Mouse (Mus musculus) layer of hippocampus, adult 11-12 months (tissue): ENCODE measurements around the gene Pagr1b.

Source experiments
- DNase-seq: peaks from one replicate; pipeline ENCODE4 v3.0.0; 2022; ENCODE audit warnings: low spot score

The Pagr1b gene

GRCm38 (mm10) chr7:126996449-126996848 is 19.8 kb downstream of the Pagr1b start:
- no peak for DNase-seq

GRCm38 (mm10) chr7:126988816-126989215 is 27.5 kb downstream of the Pagr1b start:
- no peak for DNase-seq

DNA sequence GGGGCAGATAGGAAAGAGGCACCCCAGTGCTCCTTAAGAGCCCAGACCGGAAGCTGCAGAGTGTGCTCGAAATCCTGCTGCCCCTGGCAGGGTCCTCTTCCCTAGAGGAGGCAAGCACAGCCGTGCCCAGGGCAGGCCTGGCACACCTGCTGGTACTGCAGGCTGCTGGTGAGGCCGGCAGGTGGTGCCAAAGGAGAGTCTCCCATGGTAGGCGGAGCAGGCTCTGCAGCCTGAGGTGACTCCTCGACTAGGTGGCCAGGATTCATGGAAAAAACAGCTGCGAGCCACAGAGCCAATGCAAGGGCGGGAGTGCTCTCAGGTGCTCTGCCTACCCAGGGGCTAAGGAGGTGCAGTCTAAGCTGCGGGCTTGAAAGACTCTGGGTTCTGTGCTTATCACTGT is 30.0 kb downstream of the Pagr1b start:
- DNase-seq, result peak; percentile 44

DNA sequence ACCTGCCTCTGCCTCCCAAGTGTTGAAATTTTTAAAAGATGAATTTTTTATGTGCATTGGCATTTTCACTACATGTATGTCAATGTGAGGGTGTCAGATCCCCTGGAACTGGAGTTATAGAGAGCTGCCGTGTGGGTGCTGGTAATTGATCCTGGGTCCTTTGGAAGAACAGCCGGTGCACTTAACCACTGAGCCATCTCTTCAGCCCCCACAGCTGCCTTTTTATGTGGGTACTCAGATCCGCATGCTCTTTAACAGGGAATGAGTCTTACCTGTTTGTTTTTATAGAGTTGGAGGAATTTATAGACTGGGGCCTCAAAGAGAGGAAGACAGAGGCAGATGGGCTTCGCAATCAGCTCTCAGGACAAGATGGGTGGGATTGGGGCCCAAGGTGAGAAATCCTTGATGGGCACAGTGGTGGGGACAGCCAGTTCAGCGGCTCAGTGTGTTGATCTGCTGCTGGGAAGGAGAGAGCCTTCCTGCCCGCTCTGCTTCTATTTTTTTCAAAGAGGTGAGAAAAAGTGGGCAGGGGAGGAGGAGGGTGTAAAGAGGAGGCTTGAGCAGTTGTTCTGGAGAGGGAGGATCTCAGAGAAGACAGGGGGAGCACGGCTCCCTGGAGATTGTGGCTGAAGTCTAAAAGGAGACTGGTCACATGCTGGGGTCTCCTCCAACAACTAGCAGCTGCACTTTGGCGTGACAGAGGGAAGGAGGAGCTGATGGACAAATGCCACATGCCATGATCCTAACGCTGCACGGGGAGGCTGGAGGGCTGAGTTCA is 31.4 kb downstream of the Pagr1b start:
- DNase-seq, result no peak

GRCm38 (mm10) chr7:126983113-126983512 is 33.2 kb downstream of the Pagr1b start:
- no peak for DNase-seq

GRCm38 (mm10) chr7:126982054-126982453 is 34.2 kb downstream of the Pagr1b start:
- no peak for DNase-seq

DNA sequence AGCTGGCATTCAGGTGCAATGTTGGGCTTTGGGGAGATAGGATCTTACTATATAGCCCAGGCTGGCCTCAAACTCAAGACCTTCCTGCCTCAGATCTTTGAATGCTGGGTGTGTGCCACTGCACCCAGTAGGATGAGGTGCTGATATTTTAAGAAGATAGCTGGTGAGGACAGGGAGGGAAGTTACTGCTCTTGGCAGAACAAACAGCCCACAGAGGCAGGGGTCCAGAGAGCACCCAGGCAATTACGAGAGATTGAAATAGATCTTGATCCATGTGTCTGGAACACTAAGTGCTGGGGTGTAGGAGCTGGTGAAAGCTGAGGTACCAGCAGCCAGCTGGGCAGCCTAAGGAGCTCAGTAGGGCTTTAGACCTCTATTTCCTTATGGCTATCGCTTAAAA is 34.7 kb downstream of the Pagr1b start:
- DNase-seq, result no peak

DNA sequence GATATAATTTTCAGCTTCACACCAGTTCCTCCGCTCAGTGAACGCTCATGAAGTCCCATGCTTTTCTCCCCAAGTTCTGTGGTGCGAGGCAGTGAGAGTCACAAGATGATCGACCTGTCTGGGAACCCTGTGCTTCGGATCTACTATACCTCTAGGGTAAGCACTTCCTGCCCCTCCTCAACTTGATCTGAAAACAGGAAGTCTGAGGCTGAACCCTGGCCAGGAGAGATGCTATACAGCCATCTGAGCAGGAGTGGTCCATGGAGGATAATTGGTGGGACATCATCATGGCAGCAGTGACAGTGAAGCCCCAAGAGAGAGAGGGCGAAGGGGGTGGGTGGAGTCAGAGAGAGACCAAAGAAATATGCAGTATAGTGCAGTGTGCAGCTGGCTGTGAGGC is 37.4 kb downstream of the Pagr1b start:
- DNase-seq, result no peak

- DNase-seq, result no peak
Measured at GRCm38 (mm10) chr7:126976878-126977459, 39.3 kb downstream of the Pagr1b start.

DNA sequence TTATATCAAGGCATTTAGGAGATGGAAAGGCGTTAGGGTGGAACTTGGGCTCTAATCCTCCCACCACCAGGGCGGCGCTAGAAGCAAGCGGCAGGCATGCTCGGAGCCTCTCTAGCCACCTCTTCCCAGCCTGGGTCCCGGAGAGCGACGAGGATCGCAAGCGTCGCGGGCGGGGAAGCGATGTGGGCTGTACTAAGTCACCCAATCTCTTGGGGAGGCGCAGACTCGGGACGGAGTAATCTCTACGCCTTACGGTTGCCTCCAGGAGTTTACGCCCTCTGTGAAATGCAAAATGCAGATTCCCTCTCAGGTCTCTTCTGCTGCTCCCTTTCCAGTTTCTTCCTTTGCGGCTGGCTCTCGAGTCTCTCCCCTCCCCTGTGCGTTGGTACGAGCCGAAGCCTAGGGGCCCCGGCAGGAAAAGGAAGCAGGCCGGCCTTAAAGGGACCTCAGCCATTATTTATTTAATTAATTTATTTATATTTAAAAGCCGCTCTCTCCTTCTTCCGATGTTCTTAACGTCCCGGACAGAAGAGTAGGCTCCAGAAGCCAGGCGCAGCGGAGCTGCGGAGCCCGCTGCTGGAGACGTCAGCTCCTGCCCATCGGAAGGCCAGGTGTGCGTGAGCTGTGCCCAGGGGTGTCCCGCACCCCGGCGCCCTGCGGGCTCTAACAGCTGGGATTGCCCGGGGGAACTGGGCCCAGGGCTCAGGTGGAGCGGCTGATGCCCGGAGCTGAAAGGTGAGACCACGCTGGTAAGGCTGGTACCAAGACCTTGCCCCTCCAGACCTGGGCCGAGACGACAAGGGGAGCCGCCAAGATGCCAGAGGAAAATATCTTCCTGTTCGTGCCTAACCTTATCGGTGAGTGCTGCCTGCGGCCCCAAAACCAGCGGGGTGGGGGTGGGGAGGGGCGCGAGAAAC is 40.1 kb downstream of the Pagr1b start, which contains the start of gene Cdiptos:
Cdiptos (minus strand) TSS at position 149 of the 917 bp plus-strand sequence.
- DNase-seq, result peak; percentile 96

- DNase-seq, result no peak
Measured at GRCm38 (mm10) chr7:126975893-126975949, 40.6 kb downstream of the Pagr1b start, which contains the start of gene Cdipt. Cdipt (plus strand) TSS chr7:126975914.

DNA sequence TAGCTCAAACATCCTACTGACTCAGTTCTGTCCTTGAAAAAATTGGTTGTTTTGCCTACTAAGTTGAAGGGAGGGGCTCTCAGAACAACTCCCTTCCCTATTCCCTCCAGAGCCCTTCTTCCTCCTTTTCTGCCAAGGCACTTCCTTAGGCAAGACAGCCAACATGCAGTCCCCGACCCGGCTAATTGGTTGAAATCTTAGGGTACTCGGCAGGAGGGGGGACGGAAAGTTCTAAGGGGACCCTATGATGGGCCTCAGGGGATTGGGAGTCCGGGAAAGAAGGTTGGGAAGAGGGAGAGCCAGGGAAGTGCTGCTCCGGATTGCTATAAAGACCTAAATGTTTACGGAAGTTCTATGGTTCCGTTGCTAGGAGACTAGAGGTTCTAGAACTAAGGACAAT is 40.8 kb downstream of the Pagr1b start:
- DNase-seq, result no peak

GRCm38 (mm10) chr7:126967361-126967760 is 48.9 kb downstream of the Pagr1b start:
- no peak for DNase-seq

- DNase-seq, result no peak
Measured at GRCm38 (mm10) chr7:126965568-126965967, 50.7 kb downstream of the Pagr1b start.

GRCm38 (mm10) chr7:126963548-126964286 is 52.6 kb downstream of the Pagr1b start:
- no peak for DNase-seq

DNA sequence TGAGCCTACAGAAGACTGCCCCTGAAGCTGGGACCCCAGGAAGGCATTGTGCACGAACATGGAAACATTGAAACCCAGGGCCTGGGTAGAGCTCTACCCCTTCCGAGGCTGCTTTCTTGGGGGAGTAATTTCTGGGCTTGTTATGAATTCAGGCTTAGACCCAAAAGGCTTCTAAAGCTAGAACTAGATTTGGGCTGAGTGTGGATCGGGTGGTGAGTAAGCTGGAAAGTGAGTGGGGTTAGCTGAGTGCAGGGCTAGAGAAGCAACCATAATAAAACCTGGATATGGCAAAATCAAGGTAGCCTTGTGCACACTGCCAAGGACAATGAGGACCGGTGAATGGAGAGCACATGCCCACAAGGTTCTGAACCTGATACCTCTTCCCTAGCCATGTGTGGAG is 54.3 kb downstream of the Pagr1b start:
- no peak for DNase-seq

GRCm38 (mm10) chr7:126961095-126961494 is 55.2 kb downstream of the Pagr1b start:
- DNase-seq, result peak; percentile 67

DNA sequence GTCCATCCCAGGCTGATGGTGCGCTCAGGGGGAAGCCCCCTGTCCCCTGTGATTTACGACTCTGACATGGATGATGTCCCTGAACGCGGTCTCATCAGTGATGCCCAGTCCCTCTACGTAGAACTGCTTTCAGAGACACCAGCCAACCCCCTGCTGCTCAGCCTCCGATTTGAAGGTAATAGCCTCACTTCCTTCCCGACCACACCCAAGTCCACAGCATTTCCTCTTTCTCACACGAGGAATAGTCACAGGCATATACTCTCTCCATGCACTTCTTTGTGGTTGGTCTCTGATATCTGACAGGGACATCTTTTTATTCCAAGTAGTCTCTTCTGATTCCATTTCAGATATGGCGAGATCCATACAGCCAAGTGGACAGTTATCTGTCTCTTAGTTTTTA is 56.5 kb downstream of the Pagr1b start:
- no peak for DNase-seq

DNA sequence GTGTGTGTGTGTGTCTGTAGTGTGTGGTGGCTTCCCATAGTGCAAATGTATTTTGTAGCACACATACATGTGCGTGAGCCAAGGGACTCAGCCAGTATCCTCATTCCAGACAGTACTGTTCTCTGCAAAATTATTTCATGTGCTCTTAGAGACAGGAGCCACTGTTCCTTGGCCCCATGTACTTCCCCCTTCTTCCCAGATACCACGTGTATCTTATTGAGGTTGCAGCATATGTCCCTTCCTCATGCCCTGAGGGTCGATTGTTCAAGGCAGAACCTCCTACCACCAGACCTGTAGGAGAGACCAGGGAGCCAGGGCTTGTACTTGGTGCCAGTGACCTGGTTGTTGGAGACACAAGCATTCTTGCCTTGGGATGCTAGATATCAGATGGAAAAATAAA is 61.2 kb downstream of the Pagr1b start:
- DNase-seq, result no peak

- no peak for DNase-seq
Measured at GRCm38 (mm10) chr7:126952646-126953045, 63.6 kb downstream of the Pagr1b start.

- no peak for DNase-seq
Measured at GRCm38 (mm10) chr7:126951741-126952140, 64.5 kb downstream of the Pagr1b start.
